Mouse (Mus musculus): ENCODE results near the gene Nufip2. TPM values are rescaled to one million over a fixed set of nuclear protein-coding genes. Genes with fewer than 3 reads are reported as not detected.

Nufip2 gene
- total and polyA plus RNA-seq, 3 experiments, result 24.7 to 56.1 (median 50.5) TPM

- Histone ChIP-seq H3K4me1 (ENCODE audit: control insufficient read depth in 1 of 2, insufficient read depth in 2 of 2, low read length in 2 of 2) (peaks cover 0 to 3% of the 10 kb centered on the region in 2 experiments; a peak in 2 of 4 replicates), H3K79me2 (ENCODE audit: control insufficient read depth, insufficient read depth, low read length, poor library complexity) (peaks cover 29% of the 10 kb centered on the region), H3K27ac (ENCODE audit: control insufficient read depth, low read depth, low read length) (no peak overlapping the region), H3K9me3 (replicated peaks; ENCODE audit: insufficient read depth, low read length) (no peaks in the 10 kb centered on the region), H3K9ac (ENCODE audit: control insufficient read depth, low read depth, low read length, poor library complexity, severe bottlenecking) (no peak overlapping the region), H3K27me3 (ENCODE audit: control insufficient read depth in 1 of 2, insufficient read depth in 2 of 2, low read length in 2 of 2) (no peaks in the 10 kb centered on the region), H3K4me3 (ENCODE audit: control insufficient read depth in 1 of 2, insufficient read depth in 1 of 2, low read depth in 2 of 2, low read length in 2 of 2) (no peak overlapping the region), H3K36me3 (ENCODE audit: control insufficient read depth in 1 of 2, insufficient read depth in 2 of 2, low read length in 2 of 2) (peaks cover 20 to 66% of the 10 kb centered on the region in 2 experiments)
- TF ChIP-seq RAD21 (IDR thresholded peaks at IDR 0.05; ENCODE audit: low read depth, low read length) (no peak), GABPA (IDR thresholded peaks at IDR 0.05; ENCODE audit: low read depth, low read length) (no peak), TCF12 (IDR thresholded peaks at IDR 0.05; ENCODE audit: low read depth, low read length) (no peak), MEF2A (IDR thresholded peaks at IDR 0.05; ENCODE audit: extremely low read depth, insufficient replicate concordance, low read depth, low read length, poor library complexity, severe bottlenecking) (no peak), EP300 (IDR thresholded peaks at IDR 0.05; ENCODE audit: low read depth in 1 of 2, low read length in 2 of 2) (no peak), POLR2A (IDR thresholded peaks at IDR 0.05; ENCODE audit: control insufficient read depth in 1 of 2, insufficient read depth in 1 of 2, low read depth in 1 of 2, low read length in 2 of 2, poor library complexity in 1 of 2) (peak in 1 of 2 experiments; percentile 26; a peak in 1 of 4 replicates), USF1 (IDR thresholded peaks at IDR 0.05; ENCODE audit: low read depth, low read length) (no peak)
- no peak for DNase-seq (ENCODE audit: low read depth, low spot score)
These were observed 23.1 kb downstream of the Nufip2 start for GRCm38 (mm10) chr11:77709039-77709438.

- no peak for DNase-seq (ENCODE audit: low read depth, low spot score)
- no peak overlapping the region for H3K9ac ChIP-seq (ENCODE audit: control insufficient read depth, low read depth, low read length, poor library complexity, severe bottlenecking)
- TF ChIP-seq USF2 (IDR thresholded peaks at IDR 0.05; ENCODE audit: borderline replicate concordance in 1 of 2, insufficient read depth in 1 of 2, low read depth in 1 of 2, low read length in 2 of 2) (no peak), NRF1 (IDR thresholded peaks at IDR 0.05; ENCODE audit: insufficient read depth, low read depth, low read length, poor library complexity, severe bottlenecking) (no peak), ZNF384 (IDR thresholded peaks at IDR 0.05; ENCODE audit: low read depth, low read length) (no peak), POLR2A (IDR thresholded peaks at IDR 0.05; ENCODE audit: control insufficient read depth in 1 of 2, insufficient read depth in 1 of 2, low read depth in 1 of 2, low read length in 2 of 2, poor library complexity in 1 of 2) (0 out of 4 replicates have a peak, but pooled peaks of 1 of the 2 experiments have one; percentile 19), SMC3 (IDR thresholded peaks at IDR 0.05; ENCODE audit: low read depth, low read length) (no peak)
- peaks cover 17 to 61% of the 10 kb centered on the region in 2 experiments for H3K36me3 ChIP-seq (ENCODE audit: control insufficient read depth in 1 of 2, insufficient read depth in 2 of 2, low read length in 2 of 2)
- no peak overlapping the region for H3K4me3 ChIP-seq (ENCODE audit: control insufficient read depth in 1 of 2, insufficient read depth in 1 of 2, low read depth in 2 of 2, low read length in 2 of 2)
- H3K4me1 ChIP-seq (ENCODE audit: control insufficient read depth in 1 of 2, insufficient read depth in 2 of 2, low read length in 2 of 2), result no peaks in the 10 kb centered on the region
- H3K27ac ChIP-seq (ENCODE audit: control insufficient read depth, low read depth, low read length), result no peak overlapping the region
- H3K79me2 ChIP-seq (ENCODE audit: control insufficient read depth, insufficient read depth, low read length, poor library complexity), result peaks cover 10% of the 10 kb centered on the region
- H3K27me3 ChIP-seq (ENCODE audit: control insufficient read depth in 1 of 2, insufficient read depth in 2 of 2, low read length in 2 of 2), result no peaks in the 10 kb centered on the region
- H3K9me3 ChIP-seq (replicated peaks; ENCODE audit: insufficient read depth, low read length), result no peaks in the 10 kb centered on the region
These were observed 27.8 kb downstream of the Nufip2 start for GRCm38 (mm10) chr11:77713736-77714135.

- H3K9me3 ChIP-seq (replicated peaks; ENCODE audit: insufficient read depth, low read length), result no peaks in the 10 kb centered on the region
- no peak for DNase-seq (ENCODE audit: low read depth, low spot score)
- no peak overlapping the region for H3K27ac ChIP-seq (ENCODE audit: control insufficient read depth, low read depth, low read length)
- no peaks in the 10 kb centered on the region for H3K79me2 ChIP-seq (ENCODE audit: control insufficient read depth, insufficient read depth, low read length, poor library complexity)
- H3K27me3 ChIP-seq (ENCODE audit: control insufficient read depth in 1 of 2, insufficient read depth in 2 of 2, low read length in 2 of 2), result no peaks in the 10 kb centered on the region
- H3K4me3 ChIP-seq (ENCODE audit: control insufficient read depth in 1 of 2, insufficient read depth in 1 of 2, low read depth in 2 of 2, low read length in 2 of 2), result no peak overlapping the region
- no peak for TF ChIP-seq ZMIZ1 (IDR thresholded peaks at IDR 0.05; ENCODE audit: low read depth, low read length)
- TF ChIP-seq POLR2AphosphoS2 (IDR thresholded peaks at IDR 0.05; ENCODE audit: low read length), result peak; percentile 35; the same call in 1 of the 2 replicates
- H3K4me1 ChIP-seq (ENCODE audit: control insufficient read depth in 1 of 2, insufficient read depth in 2 of 2, low read length in 2 of 2), result no peaks in the 10 kb centered on the region
- H3K9ac ChIP-seq (ENCODE audit: control insufficient read depth, low read depth, low read length, poor library complexity, severe bottlenecking), result no peak overlapping the region
- H3K36me3 ChIP-seq (ENCODE audit: control insufficient read depth in 1 of 2, insufficient read depth in 2 of 2, low read length in 2 of 2), result peaks cover 6 to 24% of the 10 kb centered on the region in 2 experiments
These were observed 33.1 kb downstream of the Nufip2 start for GRCm38 (mm10) chr11:77719055-77719454.
